Mouse (Mus musculus) liver, adult (tissue): Measurements from ENCODE around the gene Fbxw9.

Experiments
- GATA4 ChIP-seq: IDR thresholded peaks from 2 replicates; pipeline ENCODE4 v1.6.1; 2014; ENCODE audit warnings: mild to moderate bottlenecking, low read length; ENCODE audit not compliant: insufficient replicate concordance

The Fbxw9 gene

DNA sequence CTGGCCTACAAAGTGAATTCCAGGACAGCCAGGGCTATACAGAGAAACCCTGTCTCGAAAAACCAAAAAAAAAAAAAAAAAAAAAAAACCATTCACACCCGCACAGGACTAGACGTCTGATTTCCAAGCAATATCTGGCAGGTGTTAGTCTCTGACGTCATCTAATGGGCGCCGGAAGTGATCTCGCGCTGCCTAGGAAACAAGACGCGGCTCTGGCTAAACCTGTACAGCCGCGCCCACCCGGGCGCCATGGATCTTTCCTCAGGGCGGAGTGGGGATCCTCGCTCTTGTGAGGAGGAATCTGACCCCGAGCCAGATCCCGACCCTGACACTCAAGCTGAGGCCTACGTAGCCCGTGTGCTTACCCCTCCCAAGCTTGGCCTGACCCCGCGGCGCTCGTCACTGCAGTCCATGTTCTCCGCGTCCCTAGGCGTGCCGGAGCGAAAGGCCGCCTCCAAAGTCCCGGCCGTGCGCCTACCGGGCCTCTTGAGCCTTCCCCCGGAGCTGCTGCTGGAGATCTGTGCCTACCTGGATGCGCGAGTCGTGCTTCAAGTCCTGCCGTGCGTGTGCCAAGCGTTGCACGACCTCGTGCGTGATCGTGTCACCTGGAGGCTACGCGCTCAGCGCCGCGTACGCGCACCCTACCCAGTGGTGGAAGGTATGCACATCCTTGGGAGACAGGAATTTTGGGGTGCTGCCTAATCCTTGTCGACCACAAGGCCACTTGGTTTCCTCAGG is at the start of gene Fbxw9:
TSS of gene Fbxw9 (plus strand) at position 177 of the 738 bp plus-strand sequence.
- no peak for TF ChIP-seq GATA4

DNA sequence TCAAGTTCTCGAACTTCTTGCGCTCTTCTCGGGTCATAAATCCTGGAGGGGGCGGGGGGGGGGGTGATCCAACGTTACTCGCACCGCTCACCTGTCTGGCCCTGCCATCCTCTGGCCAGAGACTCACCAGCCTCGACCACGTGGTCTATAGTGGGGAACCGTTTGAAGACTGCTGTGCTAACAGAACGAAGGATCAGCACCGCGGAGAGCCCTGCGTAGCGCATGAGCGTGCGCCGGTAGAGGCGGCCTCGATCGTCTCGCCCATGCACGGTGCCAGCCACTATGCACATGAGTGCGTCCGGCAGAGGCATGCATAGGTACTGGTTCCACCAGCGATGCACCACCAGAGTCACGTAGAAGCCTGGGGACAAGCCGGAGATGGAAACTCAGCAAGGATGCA is 48.6 kb upstream of the Fbxw9 start:
- TF ChIP-seq GATA4: no peak

DNA sequence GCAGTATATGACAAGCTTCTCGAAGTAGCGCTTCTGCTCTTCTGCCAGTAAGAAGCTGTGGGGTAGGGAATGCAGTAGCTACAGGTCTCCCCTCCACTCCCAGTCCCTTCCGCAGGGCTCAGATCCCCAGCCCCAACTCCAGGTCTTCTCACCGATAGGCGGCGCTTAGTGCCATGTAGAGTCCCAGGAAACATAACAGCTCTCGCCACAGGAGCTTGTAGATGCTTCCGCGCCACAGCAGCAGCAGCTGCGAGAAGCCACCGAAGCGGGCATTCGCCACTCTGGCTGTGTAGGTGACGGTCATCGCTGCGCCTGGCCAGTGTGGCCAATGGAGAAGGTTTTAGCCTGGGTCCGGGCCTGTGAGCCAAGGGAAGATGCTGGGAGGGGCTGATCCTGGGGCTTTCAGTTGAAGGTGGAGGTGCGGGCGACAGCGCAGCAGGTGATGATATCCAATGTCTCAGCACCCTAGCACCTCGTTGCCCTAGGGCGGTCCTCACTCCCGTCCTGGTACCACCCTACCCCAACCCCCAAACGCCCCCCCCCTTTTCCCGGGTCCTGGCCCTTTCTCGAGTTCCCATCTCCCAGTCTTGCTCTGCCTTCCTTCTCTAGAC is 46.5 kb upstream of the Fbxw9 start:
- no peak for TF ChIP-seq GATA4

DNA sequence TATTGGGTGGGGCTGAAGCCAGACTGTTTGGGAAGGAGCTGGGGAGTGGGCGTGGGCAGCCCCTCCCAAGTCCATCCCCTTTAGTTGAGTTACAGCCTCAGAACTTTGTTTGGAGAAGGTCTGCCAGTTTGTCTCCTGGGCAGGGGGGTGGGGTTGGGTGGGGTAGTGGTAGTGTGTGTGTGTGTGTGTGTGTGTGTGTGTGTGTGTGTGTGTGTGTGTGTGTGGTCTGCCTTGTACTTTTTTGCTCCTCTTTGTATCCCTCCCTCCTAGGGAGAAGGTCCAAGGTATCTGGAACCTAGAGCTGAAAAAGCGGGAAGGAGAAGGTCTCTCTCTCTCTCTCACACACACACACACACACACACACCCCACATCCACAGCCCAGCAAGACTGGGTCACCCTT is 45.4 kb upstream of the Fbxw9 start, which contains the start of gene Best2:
TSS of gene Best2 (minus strand) at position 101 of the 400 bp plus-strand sequence.
- no peak for TF ChIP-seq GATA4

DNA sequence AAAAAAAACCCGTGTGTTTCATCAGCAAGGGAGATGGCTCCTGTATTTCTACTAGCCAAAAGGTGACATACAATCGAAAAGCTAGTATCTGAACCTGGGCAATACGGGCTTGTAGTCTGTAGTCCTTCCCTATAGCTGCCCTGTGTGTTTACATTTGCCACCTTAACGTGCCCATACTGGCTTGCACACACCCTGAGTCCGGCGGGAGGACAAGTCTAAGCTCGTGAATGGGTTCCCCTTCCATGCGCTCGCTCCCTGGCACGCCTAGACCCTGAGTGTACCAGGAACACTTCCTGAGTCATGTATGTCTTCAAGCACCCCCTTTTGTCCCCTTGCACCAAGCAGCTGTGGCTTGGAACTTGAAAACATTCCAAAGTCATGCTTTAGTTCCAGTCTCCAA is 43.1 kb upstream of the Fbxw9 start:
- TF ChIP-seq GATA4: no peak

DNA sequence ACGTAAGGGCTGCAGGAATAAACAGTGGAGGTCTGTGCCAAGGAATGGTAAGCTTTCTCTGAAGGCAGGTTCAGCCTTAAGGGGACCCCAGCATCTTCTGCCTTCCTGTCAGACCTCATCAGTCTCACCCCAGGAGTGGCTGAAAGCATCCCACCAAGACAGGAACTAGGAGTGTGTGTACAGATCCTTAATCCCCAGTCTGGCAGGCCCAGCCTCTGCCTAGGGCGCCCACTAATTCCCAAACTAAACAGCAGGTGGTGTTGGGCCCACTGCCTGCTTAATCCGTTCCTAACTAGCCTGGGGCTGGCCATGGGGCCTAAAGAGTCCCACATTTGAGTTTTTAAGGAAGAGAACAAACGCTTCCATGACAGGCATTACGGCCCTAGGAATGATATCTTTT is 42.6 kb upstream of the Fbxw9 start:
- no peak for TF ChIP-seq GATA4

GRCm38 (mm10) chr8:85021514-85022055 is 38.3 kb upstream of the Fbxw9 start:
- no peak for TF ChIP-seq GATA4

DNA sequence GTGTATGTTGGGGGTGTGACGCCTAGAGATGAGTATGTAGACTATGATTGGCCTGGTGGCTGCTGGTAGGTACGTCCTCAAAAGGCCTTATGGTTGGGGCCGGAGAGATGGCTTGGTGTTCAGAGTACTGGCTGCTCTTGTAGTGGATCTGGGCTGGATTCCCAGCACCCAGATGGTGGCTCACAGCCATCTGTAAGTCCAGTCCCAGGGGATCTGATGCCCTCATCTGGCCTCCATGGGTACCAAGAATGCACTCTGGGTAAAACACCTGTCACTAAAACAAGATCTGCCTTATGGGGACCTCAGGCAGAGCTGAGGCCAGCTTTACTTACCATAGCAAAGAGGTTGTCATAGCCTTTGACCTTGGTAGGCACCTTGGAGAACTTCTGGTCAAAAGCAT is 36.0 kb upstream of the Fbxw9 start:
- TF ChIP-seq GATA4: no peak

- TF ChIP-seq GATA4: no peak
Observed at GRCm38 (mm10) chr8:85025098-85025932, 34.5 kb upstream of the Fbxw9 start, which contains the start of gene Asna1. Gene Asna1, minus strand, starts transcription at chr8:85025281.

- peak; percentile 45; the same call in 1 of the 2 replicates for TF ChIP-seq GATA4
Observed at GRCm38 (mm10) chr8:85026670-85027515, 33.0 kb upstream of the Fbxw9 start, which contains the start of gene Trir. Gene Trir, plus strand, starts transcription at chr8:85026823.

GRCm38 (mm10) chr8:85027516-85027855 is 32.4 kb upstream of the Fbxw9 start:
- TF ChIP-seq GATA4: no peak

- no peak for TF ChIP-seq GATA4
Observed at GRCm38 (mm10) chr8:85027922-85028321, 31.9 kb upstream of the Fbxw9 start.

DNA sequence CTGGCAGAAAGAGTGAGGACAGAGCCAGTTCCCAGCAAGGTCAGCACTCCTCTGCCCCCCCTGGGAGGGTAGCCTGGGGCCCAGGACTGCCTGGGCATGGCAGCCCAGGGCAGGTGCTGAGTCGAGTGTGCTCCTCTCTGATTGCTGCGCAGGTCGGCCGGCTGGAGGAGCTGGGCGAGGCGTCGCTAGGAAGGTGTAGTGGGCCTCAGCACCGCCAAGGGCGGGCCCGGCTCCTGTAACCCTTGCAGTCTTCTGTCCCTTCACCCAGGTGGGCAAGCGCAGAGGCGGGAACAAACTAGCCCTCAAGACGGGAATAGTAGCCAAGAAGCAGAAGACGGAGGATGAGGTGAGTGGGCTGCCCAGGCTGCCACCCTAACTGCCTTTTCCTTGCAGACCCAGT is 30.6 kb upstream of the Fbxw9 start:
- TF ChIP-seq GATA4: no peak

DNA sequence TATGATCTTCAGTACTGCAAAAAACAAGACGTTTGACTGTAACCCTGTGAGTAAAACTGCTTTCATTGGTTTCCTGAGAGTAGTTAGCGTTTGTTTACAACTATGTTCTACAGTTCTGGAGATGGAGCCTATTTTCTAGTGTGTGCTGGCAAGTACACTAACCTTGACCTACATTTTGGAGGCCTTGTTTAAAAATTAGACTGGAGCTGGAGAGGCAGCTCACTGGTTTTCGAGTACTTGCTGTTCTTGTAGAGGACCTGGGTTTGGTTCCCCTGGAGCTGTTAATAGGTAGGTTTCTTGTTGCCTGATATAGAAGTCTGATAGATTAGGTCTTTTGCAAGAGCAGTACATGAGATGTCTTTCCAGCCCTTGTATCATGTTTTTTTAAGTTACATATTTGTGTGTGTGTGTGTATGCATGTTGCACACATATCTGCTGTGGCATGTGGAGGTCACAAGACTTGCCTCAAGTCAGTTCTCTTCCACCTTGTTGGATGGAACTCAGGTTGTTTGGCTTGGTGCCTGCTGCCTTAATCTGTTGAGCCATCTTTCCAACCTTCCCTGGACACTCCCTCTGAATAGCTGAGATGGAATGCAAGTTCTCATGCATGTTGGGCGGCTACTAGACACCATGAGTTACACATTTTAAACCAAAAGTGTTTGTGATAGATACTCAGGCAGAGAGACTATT is 27.1 kb upstream of the Fbxw9 start:
- no peak for TF ChIP-seq GATA4

DNA sequence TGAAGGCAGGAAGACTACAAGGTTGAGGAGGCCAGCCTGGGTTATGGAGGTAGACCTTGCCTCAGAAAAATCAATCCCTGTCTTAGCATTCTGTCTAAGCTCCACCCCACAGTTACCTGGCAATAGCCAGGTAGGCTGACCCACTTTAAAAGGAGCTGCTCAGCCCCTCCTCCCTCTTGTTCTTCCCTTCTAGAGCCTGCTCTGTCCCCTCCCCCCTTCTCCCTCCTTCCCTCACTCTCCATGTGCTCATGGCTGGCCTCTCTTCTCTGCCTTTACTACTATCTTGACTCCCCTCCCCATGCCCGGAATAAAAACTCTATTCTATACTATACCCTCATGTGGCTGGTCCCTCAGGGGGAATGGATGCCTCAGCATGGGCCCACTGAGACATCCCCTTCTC is 26.0 kb upstream of the Fbxw9 start:
- TF ChIP-seq GATA4: no peak

DNA sequence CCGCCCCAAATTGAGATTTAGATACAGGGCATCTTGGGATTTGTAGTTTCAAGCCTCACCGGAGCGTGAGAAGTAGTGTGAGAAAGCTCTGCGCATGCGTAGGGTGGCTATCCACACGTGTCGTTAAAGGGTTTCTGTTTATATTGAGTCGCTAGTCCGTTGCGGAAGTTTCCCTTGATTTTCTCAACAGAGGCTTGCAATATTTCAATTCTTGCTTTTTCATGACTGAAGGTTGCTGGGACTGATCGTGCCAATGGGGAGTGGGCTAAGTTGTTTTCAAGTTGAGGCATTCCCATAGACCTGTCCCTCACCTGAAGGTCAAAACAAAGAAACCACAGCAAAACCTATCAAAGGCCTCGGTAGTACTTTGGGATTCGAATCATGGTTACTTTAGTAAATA is 25.1 kb upstream of the Fbxw9 start:
- no peak for TF ChIP-seq GATA4
